Mouse (Mus musculus) hindbrain, embryonic 13.5 days (tissue): ENCODE data around the gene Ccdc92b. TPM values are rescaled to one million over a fixed set of nuclear protein-coding genes. Genes with fewer than 3 reads are reported as not detected.

Experiments used
- ATAC-seq: fragments of 200-750 bp; cut with Nextera tagmentation; 2 replicates; pipeline ENCODE4 v1.8.0; 2017; ENCODE audit warnings: moderate TSS enrichment; ENCODE audit not compliant: low FRiP score
- H3K27ac ChIP-seq: fragments of 300-500 bp; sonication (generic); 2 replicates; pipeline ENCODE4 v1.5.1; 2015; ENCODE audit warnings: inconsistent platforms, mild to moderate bottlenecking, moderate library complexity
- H3K27me3 ChIP-seq: fragments of 300-500 bp; sonication (generic); 2 replicates; pipeline ENCODE4 v1.6.1; 2015; ENCODE audit warnings: mild to moderate bottlenecking, inconsistent platforms
- H3K36me3 ChIP-seq: fragments of 300-500 bp; sonication (generic); 2 replicates; pipeline ENCODE4 v1.6.1; 2015; ENCODE audit warnings: mild to moderate bottlenecking, inconsistent platforms
- H3K4me1 ChIP-seq: fragments of 300-500 bp; sonication (generic); replicated peaks from 2 replicates; pipeline ENCODE4 v1.6.1; 2015; ENCODE audit warnings: inconsistent platforms
- H3K4me2 ChIP-seq: fragments of 300-500 bp; sonication (generic); 2 replicates; pipeline ENCODE4 v1.6.1; 2015; ENCODE audit warnings: inconsistent platforms, mild to moderate bottlenecking, moderate library complexity
- H3K4me3 ChIP-seq: fragments of 300-500 bp; sonication (generic); 2 replicates; pipeline ENCODE4 v1.5.1; 2015; ENCODE audit warnings: mild to moderate bottlenecking, inconsistent platforms
- H3K9ac ChIP-seq: fragments of 300-500 bp; sonication (generic); 2 replicates; pipeline ENCODE4 v1.6.1; 2015; ENCODE audit warnings: mild to moderate bottlenecking, inconsistent platforms
- H3K9me3 ChIP-seq: fragments of 300-500 bp; sonication (generic); 2 replicates; pipeline ENCODE4 v1.6.1; 2016; ENCODE audit warnings: inconsistent platforms
- WGBS: fragments of 180-500 bp; shearing (Covaris S2); methylation state at CpG from one replicate; pipeline ENCODE4 v1.1.7; 2015; 5-methylcytosine and 5-hydroxymethylcytosine counted together
- polyA plus RNA-seq: library from polyadenylated mRNA; unstranded; fragments of >200 nt; fragmentation: Nextera tagmentation; extraction: Ambion mirVana; gene quantifications from 2 replicates; pipeline ENCODE4 v1.2.1, GENCODE M21; 2015

Ccdc92b gene
- polyA plus RNA-seq, 1 experiment from 2014 or later: 2.0 TPM

GRCm38 (mm10) chr11:74619956-74620300 is 523 bp downstream of the Ccdc92b start:
- WGBS: 3% methylated on average over 16 of the region's 16 CpGs
- Histone ChIP-seq H3K4me3 (peak overlapping the region; percentile 70), H3K4me2 (peak overlapping the region; percentile 75), H3K36me3 (peaks cover 5% of the 10 kb centered on the region; the same call in 1 of the 2 replicates), H3K9ac (peak overlapping the region; percentile 84), H3K4me1 (peaks cover 15% of the 10 kb centered on the region), H3K27ac (peak overlapping the region; percentile 40; the same call in 1 of the 2 replicates), H3K27me3 (peaks cover 54% of the 10 kb centered on the region), H3K9me3 (no peaks in the 10 kb centered on the region)
- ATAC-seq: peak; percentile 59

GRCm38 (mm10) chr11:74621974-74622669 is 2.7 kb downstream of the Ccdc92b start:
- H3K4me2 ChIP-seq: no peak overlapping the region

GRCm38 (mm10) chr11:74623693-74624092 is 4.3 kb downstream of the Ccdc92b start:
- Histone ChIP-seq H3K27me3 (peaks cover 25% of the 10 kb centered on the region), H3K9me3 (no peaks in the 10 kb centered on the region), H3K36me3 (peaks cover 5% of the 10 kb centered on the region; the same call in 1 of the 2 replicates), H3K9ac (no peak overlapping the region), H3K27ac (no peak overlapping the region), H3K4me1 (peaks cover 13% of the 10 kb centered on the region), H3K4me3 (no peak overlapping the region), H3K4me2 (no peak overlapping the region)
- ATAC-seq: no peak
- 78% methylated on average over 6 of the region's 6 CpGs for WGBS

More at GRCm38 (mm10) chr11:74621974-74622669, 2.7 kb downstream of the Ccdc92b start:
- Histone ChIP-seq H3K9me3 (no peaks in the 10 kb centered on the region), H3K27me3 (peaks cover 35% of the 10 kb centered on the region), H3K4me3 (no peak overlapping the region), H3K4me1 (peaks cover 15% of the 10 kb centered on the region), H3K36me3 (peaks cover 5% of the 10 kb centered on the region; the same call in 1 of the 2 replicates), H3K9ac (no peak overlapping the region), H3K27ac (no peak overlapping the region)
- no peak for ATAC-seq
- WGBS: 83% methylated on average over 8 of the region's 8 CpGs

- no peak overlapping the region for H3K4me2 ChIP-seq
- ATAC-seq: no peak
- no peak overlapping the region for H3K27ac ChIP-seq
- peaks cover 10% of the 10 kb centered on the region for H3K36me3 ChIP-seq
- no peak overlapping the region for H3K4me3 ChIP-seq
- peaks cover 16% of the 10 kb centered on the region for H3K27me3 ChIP-seq
- peaks cover 8% of the 10 kb centered on the region for H3K4me1 ChIP-seq
- H3K9me3 ChIP-seq: no peaks in the 10 kb centered on the region
- no peak overlapping the region for H3K9ac ChIP-seq
Measured at GRCm38 (mm10) chr11:74625333-74625732, 5.9 kb downstream of the Ccdc92b start.

- Histone ChIP-seq H3K4me2 (no peak overlapping the region), H3K9ac (no peak overlapping the region), H3K36me3 (peaks cover 20% of the 10 kb centered on the region), H3K27me3 (no peaks in the 10 kb centered on the region; the same call in 1 of the 2 replicates), H3K9me3 (no peaks in the 10 kb centered on the region), H3K27ac (no peak overlapping the region), H3K4me1 (0 out of 2 replicates have a peak, but pooled peaks cover 3% of the 10 kb centered on the region), H3K4me3 (no peak overlapping the region)
- ATAC-seq: no peak
- WGBS: 83% methylated on average over 3 of the region's 3 CpGs
Measured at GRCm38 (mm10) chr11:74627481-74627880, 8.1 kb downstream of the Ccdc92b start.

- H3K9ac ChIP-seq: no peak overlapping the region
- no peak for ATAC-seq
Measured at GRCm38 (mm10) chr11:74631880-74632789, 12.7 kb downstream of the Ccdc92b start.

GRCm38 (mm10) chr11:74634490-74635275 is 15.3 kb downstream of the Ccdc92b start:
- Histone ChIP-seq H3K27me3 (peaks cover 15% of the 10 kb centered on the region), H3K27ac (no peak overlapping the region), H3K4me3 (no peak overlapping the region), H3K9me3 (no peaks in the 10 kb centered on the region), H3K9ac (no peak overlapping the region), H3K4me2 (no peak overlapping the region), H3K4me1 (peaks cover 26% of the 10 kb centered on the region), H3K36me3 (peaks cover 21% of the 10 kb centered on the region)
- WGBS: 69% methylated on average over 5 of the region's 5 CpGs
- no peak for ATAC-seq

More at GRCm38 (mm10) chr11:74631880-74632789, 12.7 kb downstream of the Ccdc92b start:
- Histone ChIP-seq H3K4me3 (no peak overlapping the region), H3K4me2 (no peak overlapping the region), H3K27me3 (peaks cover 9% of the 10 kb centered on the region), H3K36me3 (peaks cover 22% of the 10 kb centered on the region), H3K4me1 (peaks cover 6% of the 10 kb centered on the region), H3K9me3 (no peaks in the 10 kb centered on the region), H3K27ac (no peak overlapping the region)
- WGBS: 69% methylated on average over 7 of the region's 7 CpGs

GRCm38 (mm10) chr11:74637486-74637885 is 18.1 kb downstream of the Ccdc92b start:
- Histone ChIP-seq H3K27me3 (peaks cover 33% of the 10 kb centered on the region), H3K9ac (peak overlapping the region; percentile 90), H3K9me3 (no peaks in the 10 kb centered on the region), H3K4me2 (peak overlapping the region; percentile 83), H3K27ac (peak overlapping the region; percentile 95), H3K36me3 (peaks cover 7% of the 10 kb centered on the region; the same call in 1 of the 2 replicates), H3K4me3 (peak overlapping the region; percentile 64), H3K4me1 (peaks cover 22% of the 10 kb centered on the region)
- 23% methylated on average over 8 of the region's 8 CpGs for WGBS
- no peak for ATAC-seq

- Histone ChIP-seq H3K36me3 (peaks cover 7% of the 10 kb centered on the region; the same call in 1 of the 2 replicates), H3K9ac (peak overlapping the region; percentile 90), H3K27me3 (peaks cover 33% of the 10 kb centered on the region), H3K9me3 (no peaks in the 10 kb centered on the region), H3K4me1 (peaks cover 22% of the 10 kb centered on the region), H3K4me3 (peak overlapping the region; percentile 64), H3K4me2 (peak overlapping the region; percentile 83), H3K27ac (peak overlapping the region; percentile 95)
- under 1% methylated on average over 84 of the region's 86 CpGs for WGBS
- peak; percentile 89 for ATAC-seq
Measured at GRCm38 (mm10) chr11:74637971-74638790, 18.8 kb downstream of the Ccdc92b start.

GRCm38 (mm10) chr11:74638791-74639411 is 19.5 kb downstream of the Ccdc92b start:
- peak overlapping the region; percentile 64 for H3K4me3 ChIP-seq
- peaks cover 33% of the 10 kb centered on the region for H3K27me3 ChIP-seq
- H3K36me3 ChIP-seq: peaks cover 7% of the 10 kb centered on the region; the same call in 1 of the 2 replicates
- H3K4me2 ChIP-seq: peak overlapping the region; percentile 83
- WGBS: 15% methylated on average over 9 of the region's 9 CpGs
- peak overlapping the region; percentile 95 for H3K27ac ChIP-seq
- H3K9me3 ChIP-seq: no peaks in the 10 kb centered on the region
- H3K9ac ChIP-seq: peak overlapping the region; percentile 90
- peak; percentile 54 for ATAC-seq
- H3K4me1 ChIP-seq: peaks cover 22% of the 10 kb centered on the region

- H3K27ac ChIP-seq: peak overlapping the region; percentile 95; the same call in 1 of the 2 replicates
- H3K36me3 ChIP-seq: peaks cover 7% of the 10 kb centered on the region; the same call in 1 of the 2 replicates
- H3K27me3 ChIP-seq: peaks cover 33% of the 10 kb centered on the region
- peaks cover 22% of the 10 kb centered on the region for H3K4me1 ChIP-seq
- H3K4me3 ChIP-seq: no peak overlapping the region
- WGBS: 82% methylated on average over 1 of the region's 1 CpGs
- no peaks in the 10 kb centered on the region for H3K9me3 ChIP-seq
- no peak overlapping the region for H3K9ac ChIP-seq
- ATAC-seq: no peak
- no peak overlapping the region for H3K4me2 ChIP-seq
Measured at GRCm38 (mm10) chr11:74639628-74640027, 20.2 kb downstream of the Ccdc92b start.
